Mouse (Mus musculus) hindbrain, postnatal 0 days (tissue): ENCODE results near the gene Gtf2i. TPM values are rescaled to one million over a fixed set of nuclear protein-coding genes. Genes with fewer than 3 reads are reported as not detected.
"Not testable (repeated sequence)": the region's sequence is repeated elsewhere in the genome, so short reads cannot be mapped to it uniquely, and the experiment has no call there.

Experiments
- ATAC-seq: fragments of 200-750 bp; cut with Nextera tagmentation; 2 replicates; pipeline ENCODE4 v1.8.0; 2017; ENCODE audit warnings: mild to moderate bottlenecking, moderate TSS enrichment, moderate library complexity
- DNase-seq: peaks from one replicate; pipeline ENCODE4 v3.0.0-alpha.2; 2015; ENCODE audit warnings: low spot score
- H3K27ac ChIP-seq: fragments of 300-500 bp; sonication (generic); 2 replicates; pipeline ENCODE4 v1.5.1; 2014; ENCODE audit warnings: mild to moderate bottlenecking
- H3K27me3 ChIP-seq: fragments of 300-500 bp; sonication (generic); 2 replicates; pipeline ENCODE4 v1.6.1; 2014; ENCODE audit warnings: low read length, mixed read lengths; ENCODE audit not compliant: insufficient read depth
- H3K36me3 ChIP-seq: fragments of 300-500 bp; sonication (generic); 2 replicates; pipeline ENCODE4 v1.6.1; 2014; ENCODE audit warnings: low read length, mixed read lengths; ENCODE audit not compliant: insufficient read depth
- H3K4me1 ChIP-seq: fragments of 300-500 bp; sonication (generic); 2 replicates; pipeline ENCODE4 v1.6.1; 2014; ENCODE audit warnings: antibody characterized with exemption, low read length, mixed read lengths; ENCODE audit not compliant: insufficient read depth
- H3K4me2 ChIP-seq: fragments of 300-500 bp; sonication (generic); 2 replicates; pipeline ENCODE4 v1.6.1; 2014; ENCODE audit warnings: low read depth, mild to moderate bottlenecking, low read length, moderate library complexity, mixed read lengths
- H3K4me3 ChIP-seq: fragments of 300-500 bp; sonication (generic); 2 replicates; pipeline ENCODE4 v1.5.1; 2014; ENCODE audit warnings: low read length
- H3K9ac ChIP-seq: fragments of 300-500 bp; sonication (generic); replicated peaks from 2 replicates; pipeline ENCODE4 v1.6.1; 2014; ENCODE audit warnings: mild to moderate bottlenecking, low read length, moderate library complexity, mixed read lengths
- H3K9me3 ChIP-seq: fragments of 300-500 bp; sonication (generic); 2 replicates; pipeline ENCODE4 v1.6.1; 2016; ENCODE audit warnings: low read length, mixed read lengths
- CTCF ChIP-seq: IDR thresholded peaks from 2 replicates; pipeline ENCODE4 v1.5.1; 2016; ENCODE audit warnings: antibody characterized with exemption, control low read depth, low read depth
- WGBS: fragments of 180-500 bp; shearing (Covaris S2); extraction: QIAGEN DNeasy Blood & Tissue Kit; methylation state at CpG from one replicate; pipeline ENCODE4 v1.1.7; 2014; 5-methylcytosine and 5-hydroxymethylcytosine counted together
- polyA plus RNA-seq: library from polyadenylated mRNA; unstranded; fragments of >200 nt; fragmentation: Nextera tagmentation; extraction: Ambion mirVana; gene quantifications from 2 replicates; pipeline ENCODE4 v1.2.1, GENCODE M21; 2015
- total RNA-seq: library from RNA; depleted of rRNA; stranded (reverse); fragments of >200 nt; gene quantifications from 2 replicates; pipeline ENCODE4 v1.2.3, GENCODE M21; 2014

Gtf2i gene
- total and polyA plus RNA-seq, 2 experiments from 2014 or later: 85.6 to 103 TPM

- no peak overlapping the region for H3K4me2 ChIP-seq
- H3K27ac ChIP-seq: no peak overlapping the region
- DNase-seq: no peak
- no peak for TF ChIP-seq CTCF
- no peaks in the 10 kb centered on the region for H3K4me1 ChIP-seq
- no peaks in the 10 kb centered on the region for H3K9me3 ChIP-seq
- H3K4me3 ChIP-seq: no peak overlapping the region
- WGBS: 18% methylated on average over 6 of the region's 6 CpGs
- ATAC-seq: no peak
- H3K27me3 ChIP-seq: no peaks in the 10 kb centered on the region
- H3K36me3 ChIP-seq: no peaks in the 10 kb centered on the region
- H3K9ac ChIP-seq: no peak overlapping the region
Observed at GRCm38 (mm10) chr5:134340101-134340522, 25.6 kb upstream of the Gtf2i start.

GRCm38 (mm10) chr5:134337012-134337411, 22.5 kb upstream of the Gtf2i start:
- not testable (repeated sequence) for H3K4me2 ChIP-seq, H3K36me3 ChIP-seq, H3K27ac ChIP-seq, H3K4me3 ChIP-seq, H3K27me3 ChIP-seq, H3K9me3 ChIP-seq, DNase-seq, ATAC-seq, H3K9ac ChIP-seq, H3K4me1 ChIP-seq
- 60% methylated on average over 2 of the region's 2 CpGs for WGBS

- no peak overlapping the region for H3K4me2 ChIP-seq
- 29% methylated on average over 8 of the region's 8 CpGs for WGBS
- DNase-seq (no peak), ATAC-seq (no peak)
- no peaks in the 10 kb centered on the region for H3K4me1 ChIP-seq
- H3K9me3 ChIP-seq: no peaks in the 10 kb centered on the region
- H3K4me3 ChIP-seq: no peak overlapping the region
- no peaks in the 10 kb centered on the region for H3K27me3 ChIP-seq
- H3K36me3 ChIP-seq: no peaks in the 10 kb centered on the region
- H3K9ac ChIP-seq: no peak overlapping the region
- TF ChIP-seq CTCF: no peak
- no peak overlapping the region for H3K27ac ChIP-seq
Observed at GRCm38 (mm10) chr5:134332743-134333142, 18.2 kb upstream of the Gtf2i start.

GRCm38 (mm10) chr5:134330082-134330481, 15.5 kb upstream of the Gtf2i start:
- Histone ChIP-seq H3K27me3 (no peaks in the 10 kb centered on the region), H3K36me3 (no peaks in the 10 kb centered on the region), H3K4me2 (no peak overlapping the region), H3K9ac (no peak overlapping the region), H3K4me1 (no peaks in the 10 kb centered on the region), H3K27ac (no peak overlapping the region), H3K4me3 (no peak overlapping the region), H3K9me3 (no peaks in the 10 kb centered on the region)
- ATAC-seq (no peak), DNase-seq (no peak)
- TF ChIP-seq CTCF: no peak
- 93% methylated on average over 2 of the region's 2 CpGs for WGBS

- Histone ChIP-seq H3K9ac (no peak overlapping the region), H3K4me1 (no peaks in the 10 kb centered on the region), H3K27me3 (no peaks in the 10 kb centered on the region), H3K36me3 (no peaks in the 10 kb centered on the region), H3K4me3 (no peak overlapping the region), H3K9me3 (no peaks in the 10 kb centered on the region), H3K27ac (no peak overlapping the region), H3K4me2 (no peak overlapping the region)
- TF ChIP-seq CTCF: no peak
- DNase-seq: no peak
- 27% methylated on average over 4 of the region's 4 CpGs for WGBS
- no peak for ATAC-seq
Observed at GRCm38 (mm10) chr5:134329311-134329710, 14.8 kb upstream of the Gtf2i start.

- ATAC-seq (no peak), DNase-seq (no peak)
- Histone ChIP-seq H3K36me3 (no peaks in the 10 kb centered on the region), H3K27ac (no peak overlapping the region), H3K27me3 (no peaks in the 10 kb centered on the region), H3K9me3 (no peaks in the 10 kb centered on the region), H3K4me1 (no peaks in the 10 kb centered on the region), H3K9ac (no peak overlapping the region), H3K4me3 (no peak overlapping the region), H3K4me2 (no peak overlapping the region)
- no peak for TF ChIP-seq CTCF
- WGBS: 88% methylated on average over 6 of the region's 6 CpGs
Observed at GRCm38 (mm10) chr5:134328482-134329001, 14.0 kb upstream of the Gtf2i start.

GRCm38 (mm10) chr5:134325856-134326566, 11.5 kb upstream of the Gtf2i start:
- ATAC-seq: no peak
- H3K4me3 ChIP-seq: no peak overlapping the region
- H3K36me3 ChIP-seq: no peaks in the 10 kb centered on the region
- H3K4me2 ChIP-seq: no peak overlapping the region
- H3K9me3 ChIP-seq: no peaks in the 10 kb centered on the region
- no peak for TF ChIP-seq CTCF
- H3K27ac ChIP-seq: no peak overlapping the region
- 74% methylated on average over 13 of the region's 13 CpGs for WGBS
- H3K9ac ChIP-seq: no peak overlapping the region
- no peaks in the 10 kb centered on the region for H3K27me3 ChIP-seq
- no peak for DNase-seq
- no peaks in the 10 kb centered on the region for H3K4me1 ChIP-seq
